Mouse (Mus musculus) midbrain, embryonic 16.5 days (tissue): ENCODE measurements around the gene Nr5a2. TPM values are rescaled to one million over a fixed set of nuclear protein-coding genes. Genes with fewer than 3 reads are reported as not detected.

Experiments used
- ATAC-seq: fragments of 200-750 bp; cut with Nextera tagmentation; 2 replicates; pipeline ENCODE4 v1.8.0; 2017; ENCODE audit warnings: moderate TSS enrichment
- H3K27ac ChIP-seq: fragments of 300-500 bp; sonication (generic); 2 replicates; pipeline ENCODE4 v1.5.1; 2014; ENCODE audit warnings: mild to moderate bottlenecking, low read length, mixed read lengths
- H3K27me3 ChIP-seq: fragments of 300-500 bp; sonication (generic); 2 replicates; pipeline ENCODE4 v1.6.1; 2014; ENCODE audit warnings: low read depth, low read length, mixed read lengths; ENCODE audit not compliant: control insufficient read depth, insufficient read depth
- H3K36me3 ChIP-seq: fragments of 300-500 bp; sonication (generic); 2 replicates; pipeline ENCODE4 v1.6.1; 2014; ENCODE audit warnings: mild to moderate bottlenecking, low read length, moderate library complexity, mixed read lengths; ENCODE audit not compliant: control insufficient read depth, insufficient read depth
- H3K4me1 ChIP-seq: fragments of 300-500 bp; sonication (generic); 2 replicates; pipeline ENCODE4 v1.6.1; 2014; ENCODE audit warnings: mild to moderate bottlenecking, low read length, mixed read lengths; ENCODE audit not compliant: control insufficient read depth, insufficient read depth
- H3K4me2 ChIP-seq: fragments of 300-500 bp; sonication (generic); 2 replicates; pipeline ENCODE4 v1.6.1; 2014; ENCODE audit warnings: mild to moderate bottlenecking, low read length, mixed read lengths
- H3K4me3 ChIP-seq: fragments of 300-500 bp; sonication (generic); 2 replicates; pipeline ENCODE4 v1.5.1; 2014; ENCODE audit warnings: low read depth, mild to moderate bottlenecking, low read length, moderate library complexity, mixed read lengths
- H3K9ac ChIP-seq: fragments of 300-500 bp; sonication (generic); 2 replicates; pipeline ENCODE4 v1.6.1; 2014; ENCODE audit warnings: low read depth, low read length, mixed read lengths
- H3K9me3 ChIP-seq: fragments of 300-500 bp; sonication (generic); replicated peaks from 2 replicates; pipeline ENCODE4 v1.6.1; 2014; ENCODE audit warnings: mild to moderate bottlenecking, low read length, mixed read lengths; ENCODE audit not compliant: control insufficient read depth, poor library complexity, severe bottlenecking
- WGBS: fragments of 180-500 bp; shearing (Covaris S2); extraction: QIAGEN DNeasy Blood & Tissue Kit; methylation state at CpG from one replicate; pipeline ENCODE4 v1.1.7; 2014; 5-methylcytosine and 5-hydroxymethylcytosine counted together
- polyA plus RNA-seq: library from polyadenylated mRNA; unstranded; fragments of >200 nt; fragmentation: Nextera tagmentation; extraction: Ambion mirVana; gene quantifications from 2 replicates; pipeline ENCODE4 v1.2.1, GENCODE M21; 2015

Gene Nr5a2
- polyA plus RNA-seq, 1 experiment from 2014 or later, result 0.68 TPM

- Histone ChIP-seq H3K36me3 (no peaks in the 10 kb centered on the region), H3K4me3 (no peak overlapping the region), H3K27me3 (peaks cover 43% of the 10 kb centered on the region), H3K9ac (no peak overlapping the region), H3K27ac (no peak overlapping the region), H3K9me3 (no peaks in the 10 kb centered on the region), H3K4me1 (peaks cover 19% of the 10 kb centered on the region), H3K4me2 (0 out of 2 replicates have a peak overlapping the region, but pooled peaks have one; percentile 5)
- WGBS, result 0% methylated on average over 10 of the region's 10 CpGs
- ATAC-seq, result no peak
These were observed 14.4 kb downstream of the Nr5a2 start for GRCm38 (mm10) chr1:136945876-136946275.

- ATAC-seq, result no peak
- Histone ChIP-seq H3K4me1 (peaks cover 19% of the 10 kb centered on the region), H3K27ac (no peak overlapping the region), H3K27me3 (peaks cover 38% of the 10 kb centered on the region), H3K4me2 (no peak overlapping the region), H3K36me3 (no peaks in the 10 kb centered on the region), H3K4me3 (no peak overlapping the region), H3K9me3 (no peaks in the 10 kb centered on the region), H3K9ac (no peak overlapping the region)
- WGBS, result 6% methylated on average over 7 of the region's 7 CpGs
These were observed 14.8 kb downstream of the Nr5a2 start for GRCm38 (mm10) chr1:136945426-136945825.

DNA sequence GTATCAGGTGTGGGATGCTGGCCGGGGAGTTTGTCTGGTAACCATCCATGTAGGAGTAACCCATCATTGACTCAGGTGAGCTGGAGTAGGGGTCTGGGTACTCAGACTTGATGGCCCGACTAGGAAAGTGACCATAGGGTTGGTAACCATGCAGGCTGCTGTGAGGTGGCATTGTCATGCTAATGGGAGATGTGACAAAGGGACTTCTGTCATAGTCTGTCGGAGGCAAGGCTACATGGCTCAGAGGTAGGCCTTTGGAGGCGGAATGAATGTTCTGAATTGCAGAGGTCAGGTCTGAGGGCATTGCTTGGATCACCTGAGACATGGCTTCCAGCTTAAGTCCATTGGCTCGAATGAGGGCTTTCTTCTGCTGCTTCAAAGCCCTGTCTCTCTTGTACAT lies 19.6 kb downstream of the Nr5a2 start:
- no peak for ATAC-seq
- Histone ChIP-seq H3K4me1 (no peaks in the 10 kb centered on the region), H3K4me2 (no peak overlapping the region), H3K27ac (no peak overlapping the region), H3K36me3 (no peaks in the 10 kb centered on the region), H3K4me3 (no peak overlapping the region), H3K27me3 (peaks cover 22% of the 10 kb centered on the region), H3K9ac (no peak overlapping the region), H3K9me3 (no peaks in the 10 kb centered on the region)
- WGBS, result 47% methylated on average over 5 of the region's 5 CpGs

- H3K9ac ChIP-seq, result no peak overlapping the region
- 61% methylated on average over 1 of the region's 1 CpGs for WGBS
- no peaks in the 10 kb centered on the region for H3K4me1 ChIP-seq
- H3K9me3 ChIP-seq, result no peaks in the 10 kb centered on the region
- no peak overlapping the region for H3K4me3 ChIP-seq
- H3K27ac ChIP-seq, result no peak overlapping the region
- no peak for ATAC-seq
- no peaks in the 10 kb centered on the region for H3K36me3 ChIP-seq
- no peak overlapping the region for H3K4me2 ChIP-seq
- peaks cover 12% of the 10 kb centered on the region for H3K27me3 ChIP-seq
These were observed 21.0 kb downstream of the Nr5a2 start for GRCm38 (mm10) chr1:136939220-136939619.

DNA sequence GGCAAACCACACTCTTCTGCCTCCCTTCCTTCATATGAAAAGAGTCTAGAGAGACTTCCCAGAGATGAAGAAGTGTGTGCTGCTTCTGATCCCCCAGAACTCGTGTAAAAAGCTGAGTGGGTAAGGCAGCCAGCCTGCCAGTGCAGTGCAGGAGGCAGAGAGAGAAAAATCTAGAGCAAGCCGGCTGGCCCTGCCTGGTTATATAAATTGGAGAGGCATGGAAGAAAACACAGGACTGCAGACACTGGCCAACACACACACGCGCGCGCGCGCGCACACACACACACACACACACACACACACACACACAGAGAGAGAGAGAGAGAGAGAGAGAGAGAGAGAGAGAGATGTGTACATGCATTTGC lies 24.3 kb downstream of the Nr5a2 start:
- no peaks in the 10 kb centered on the region for H3K9me3 ChIP-seq
- no peak overlapping the region for H3K9ac ChIP-seq
- H3K4me3 ChIP-seq, result no peak overlapping the region
- no peaks in the 10 kb centered on the region for H3K27me3 ChIP-seq
- H3K4me2 ChIP-seq, result no peak overlapping the region
- H3K36me3 ChIP-seq, result no peaks in the 10 kb centered on the region
- ATAC-seq, result no peak
- H3K27ac ChIP-seq, result no peak overlapping the region
- whole genome bisulfite sequencing, result 92% methylated on average over 9 of the region's 9 CpGs
- H3K4me1 ChIP-seq, result no peaks in the 10 kb centered on the region

DNA sequence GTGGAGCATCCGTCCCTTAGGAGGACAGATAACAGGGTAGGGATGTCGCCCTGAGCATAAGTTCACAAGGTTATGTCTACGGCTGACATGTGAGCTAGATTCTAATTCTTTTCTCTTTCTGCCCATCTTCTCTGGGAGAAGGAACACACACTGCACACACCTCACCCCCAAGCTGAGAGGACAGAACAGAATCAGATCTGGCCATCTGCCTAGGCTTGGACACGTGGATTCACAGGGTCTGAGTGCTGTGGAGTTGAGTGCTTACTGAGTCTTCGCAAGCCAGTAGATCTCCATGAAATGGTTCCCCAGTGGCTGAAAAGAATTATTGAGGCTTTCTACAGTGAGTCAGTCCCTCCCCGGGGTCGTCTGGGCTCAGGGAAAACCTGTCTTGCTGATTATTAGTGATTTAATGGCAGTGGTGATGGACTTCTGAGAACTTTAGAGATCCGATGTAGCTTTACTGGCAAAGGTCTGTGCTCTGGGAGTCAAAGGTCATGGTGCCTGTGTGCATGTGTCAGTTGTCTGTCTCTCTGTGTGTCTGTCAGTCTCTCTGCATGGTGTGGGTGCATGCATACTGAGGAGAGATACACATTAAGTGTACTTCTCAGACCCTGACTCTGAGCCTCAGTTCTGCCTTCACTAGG lies 24.8 kb downstream of the Nr5a2 start:
- Histone ChIP-seq H3K9ac (no peak overlapping the region), H3K27ac (no peak overlapping the region), H3K4me1 (no peaks in the 10 kb centered on the region), H3K36me3 (no peaks in the 10 kb centered on the region), H3K9me3 (no peaks in the 10 kb centered on the region), H3K27me3 (no peaks in the 10 kb centered on the region), H3K4me3 (no peak overlapping the region), H3K4me2 (no peak overlapping the region)
- WGBS, result 74% methylated on average over 8 of the region's 8 CpGs
- no peak for ATAC-seq

GRCm38 (mm10) chr1:136934051-136934450 lies 26.2 kb downstream of the Nr5a2 start:
- no peak overlapping the region for H3K9ac ChIP-seq
- H3K9me3 ChIP-seq, result no peaks in the 10 kb centered on the region
- no peak overlapping the region for H3K4me3 ChIP-seq
- H3K27me3 ChIP-seq, result no peaks in the 10 kb centered on the region
- no peaks in the 10 kb centered on the region for H3K4me1 ChIP-seq
- ATAC-seq, result no peak
- H3K27ac ChIP-seq, result no peak overlapping the region
- 89% methylated on average over 10 of the region's 10 CpGs for WGBS
- H3K4me2 ChIP-seq, result no peak overlapping the region
- H3K36me3 ChIP-seq, result no peaks in the 10 kb centered on the region

- 91% methylated on average over 5 of the region's 5 CpGs for WGBS
- H3K27me3 ChIP-seq, result no peaks in the 10 kb centered on the region
- H3K4me3 ChIP-seq, result no peak overlapping the region
- no peaks in the 10 kb centered on the region for H3K9me3 ChIP-seq
- no peak overlapping the region for H3K9ac ChIP-seq
- ATAC-seq, result no peak
- no peaks in the 10 kb centered on the region for H3K4me1 ChIP-seq
- no peak overlapping the region for H3K4me2 ChIP-seq
- no peaks in the 10 kb centered on the region for H3K36me3 ChIP-seq
- no peak overlapping the region for H3K27ac ChIP-seq
These were observed 29.2 kb downstream of the Nr5a2 start for GRCm38 (mm10) chr1:136931026-136931425.

DNA sequence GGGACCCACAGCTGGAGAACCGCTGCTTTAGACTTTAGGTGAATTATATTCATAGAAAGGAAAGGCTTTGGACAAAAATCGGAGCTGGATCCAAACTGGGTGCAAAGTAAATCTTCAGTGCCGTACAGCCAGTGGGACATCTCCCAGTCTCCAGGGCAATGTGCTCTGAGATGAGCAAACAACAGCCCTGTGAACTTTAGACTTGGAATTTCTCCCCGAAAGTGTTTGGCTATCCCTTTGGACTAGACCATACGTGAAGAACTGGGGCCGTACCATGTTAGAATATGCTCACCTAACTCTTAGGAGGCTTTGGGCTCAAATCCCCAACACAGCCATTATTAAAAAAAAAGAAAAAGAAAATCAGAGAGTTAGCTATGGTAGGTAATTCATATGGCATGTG lies 30.5 kb downstream of the Nr5a2 start:
- H3K9ac ChIP-seq, result no peak overlapping the region
- WGBS, result 93% methylated on average over 6 of the region's 6 CpGs
- H3K36me3 ChIP-seq, result no peaks in the 10 kb centered on the region
- no peaks in the 10 kb centered on the region for H3K9me3 ChIP-seq
- H3K4me3 ChIP-seq, result no peak overlapping the region
- ATAC-seq, result no peak
- no peak overlapping the region for H3K4me2 ChIP-seq
- H3K4me1 ChIP-seq, result no peaks in the 10 kb centered on the region
- no peak overlapping the region for H3K27ac ChIP-seq
- H3K27me3 ChIP-seq, result no peaks in the 10 kb centered on the region
